Comparison of ENCODE assay signal across 8 mouse cellular contexts in the genomic region with DNA sequence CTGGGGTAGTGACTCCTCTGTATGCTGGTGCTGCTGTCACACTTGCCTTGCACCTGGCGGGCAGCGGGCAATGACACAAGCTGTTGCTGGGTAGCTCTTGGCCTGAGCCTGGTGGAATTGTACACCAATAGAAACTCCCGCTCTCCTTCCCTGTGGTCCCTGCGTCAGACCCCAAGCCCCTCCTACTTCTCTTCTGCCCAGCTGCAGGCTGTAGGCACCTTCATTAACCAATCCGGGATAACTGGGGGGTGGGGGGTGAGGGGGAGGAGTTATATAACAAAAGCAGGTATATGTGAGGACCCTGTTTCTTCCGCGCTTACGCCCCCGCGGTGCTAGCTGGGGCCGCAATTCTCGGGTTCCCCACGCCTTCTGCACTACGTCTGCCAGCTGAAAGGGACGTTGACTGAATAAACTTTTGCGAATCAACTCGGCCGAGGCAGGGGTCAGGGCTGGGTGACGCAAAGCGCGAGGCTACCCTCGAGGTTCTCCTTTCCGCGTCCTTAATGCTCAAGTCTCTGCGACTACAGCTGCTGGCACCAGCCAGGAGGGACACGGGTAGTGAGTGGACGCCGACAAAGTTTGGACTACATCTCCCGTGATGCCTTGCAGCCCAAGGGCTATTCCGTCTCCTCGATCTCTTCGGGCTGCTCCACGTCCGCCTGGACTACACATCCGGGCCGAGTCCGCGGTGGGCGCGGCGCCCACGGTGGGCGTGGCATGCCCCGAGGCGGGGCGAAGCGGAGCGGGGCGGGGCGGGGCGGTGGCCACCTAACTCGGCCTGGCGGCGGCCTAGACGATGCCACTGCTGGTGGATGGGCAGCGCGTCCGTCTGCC. TPM values are rescaled to one million over a fixed set of nuclear protein-coding genes. Genes with fewer than 3 reads are reported as not detected.
DNase-seq lines count a peak whose midpoint lies in the region; ATAC-seq lines count a peak whose summit lies in the region.

A gene (plus strand): TSS at position 286 of the 834 bp plus-strand sequence.

- peak; percentile 98 to 99 for DNase-seq in adrenal gland, adult (ENCODE audit: inconsistent age in 2 of 2, low spot score in 1 of 2)
- DNase-seq in embryo, embryonic 10.5 days (ENCODE audit: low spot score), result peak; percentile 95
- peak; percentile 97 for DNase-seq in gastrocnemius, postnatal 14 days
- peak; percentile 93 to 96 for DNase-seq in left cerebral cortex, postnatal 10 days (ENCODE audit: extremely low spot score in 1 of 2, low spot score in 2 of 2)
- DNase-seq in right cerebral cortex, postnatal 25 days, result peak; percentile 96
- peak; percentile 97 for DNase-seq in urinary bladder, postnatal 4 days (ENCODE audit: low spot score in 2 of 2)

- ATAC-seq in inflammation-experienced regulatory T-cells, adult 6 months, result peak; percentile 85
- ATAC-seq in megakaryocyte-erythroid progenitor cell, adult 5-6 weeks (replicated peaks; ENCODE audit: low FRiP score, low TSS enrichment, poor library complexity, severe bottlenecking), result peak; percentile 92

- intact Hi-C loops in gastrocnemius, postnatal 14 days (cut with DNase I; ENCODE audit: low total_unique reads), result no loop called here
- intact Hi-C loops in left cerebral cortex, postnatal 10 days (cut with DNase I), result no loop called here

RNA-seq across cellular contexts. Expression of the gene that starts here (rescaled TPM):
- 10 to 100 TPM; 34.1 to 38.6 TPM for total RNA-seq in gastrocnemius, postnatal 14 days (2021)
- polyA plus RNA-seq in inflammation-experienced regulatory T-cells, adult 6 months (2017; shearing (Covaris generic)), result 100 to 1,000 TPM; 146 to 175 (median 156) TPM
- total RNA-seq in left cerebral cortex, postnatal 10 days (2021), result 100 to 1,000 TPM in 1 of 2 experiments, 10 to 100 TPM in 1; 97.1 to 104 TPM
- total RNA-seq in megakaryocyte-erythroid progenitor cell, adult 5-6 weeks (2014; fragmentation: Nextera tagmentation), result 27.0 and 29.3 TPM in 2 replicates
- 43.6 and 45.9 TPM in 2 replicates for total RNA-seq in megakaryocyte-erythroid progenitor cell, adult 5-6 weeks (2017)

Comparison
In these comparisons a context has a peak if more than half of its experiments do, and no peak if none do; other contexts are left out.
1. Peak in every context shown above with its lines: DNase-seq and ATAC-seq.